Mouse (Mus musculus): ENCODE results near the gene Paip2b.

DNA sequence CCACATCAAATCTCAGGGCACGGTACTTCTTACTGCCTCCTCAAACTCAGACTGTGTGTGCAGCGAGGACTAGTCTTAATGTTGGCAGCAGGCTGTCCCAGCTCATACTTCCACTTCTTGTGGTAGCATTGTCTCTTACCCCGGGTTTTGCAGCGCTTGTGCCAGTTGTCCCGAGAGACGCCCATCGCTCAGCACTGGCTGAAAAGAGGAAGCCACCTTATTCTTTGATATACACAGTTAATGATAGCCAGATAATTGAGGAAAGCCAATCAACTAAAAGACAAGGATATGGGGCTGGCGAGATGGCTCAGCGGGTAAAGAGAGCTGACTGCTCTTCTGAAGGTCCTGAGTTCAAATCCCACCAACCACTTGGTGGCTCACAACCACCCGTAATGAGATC lies 13.4 kb upstream of the Paip2b start:
- no peak for TF ChIP-seq GATA1 (IDR thresholded peaks at IDR 0.05; ENCODE audit: borderline replicate concordance, low read length)
- TF ChIP-seq FLI1 (IDR thresholded peaks at IDR 0.05; ENCODE audit: low read length), result no peak
